Mouse (Mus musculus) embryo, embryonic 10.5 days (tissue): ENCODE results near the gene 4933425L06Rik.

Source experiments
- DNase-seq: peaks from one replicate; pipeline ENCODE4 v3.0.0-alpha.2; 2015; ENCODE audit warnings: low spot score

Gene 4933425L06Rik

DNA sequence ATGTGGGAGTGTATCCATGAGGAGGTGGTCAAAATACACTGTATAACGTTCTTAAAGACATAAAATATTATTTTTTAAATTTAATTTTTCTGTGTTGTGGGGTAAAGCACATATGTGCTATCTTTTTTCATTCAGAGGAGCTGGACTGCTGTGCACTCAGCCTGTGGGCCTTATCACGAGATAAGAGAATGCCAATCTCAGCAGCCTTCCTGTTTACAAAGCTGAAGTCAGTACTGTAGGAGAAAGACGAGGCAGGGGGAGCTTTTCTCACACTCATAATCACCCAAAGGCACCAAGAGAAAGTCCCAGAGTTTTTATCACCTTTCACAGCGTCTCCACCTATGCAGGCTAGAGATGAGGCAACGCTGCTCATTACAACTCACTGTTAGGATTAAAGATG, 52.5 kb downstream of the 4933425L06Rik start:
- no peak for DNase-seq

- no peak for DNase-seq
These were observed 58.0 kb downstream of the 4933425L06Rik start for GRCm38 (mm10) chr13:105139881-105140280.

DNA sequence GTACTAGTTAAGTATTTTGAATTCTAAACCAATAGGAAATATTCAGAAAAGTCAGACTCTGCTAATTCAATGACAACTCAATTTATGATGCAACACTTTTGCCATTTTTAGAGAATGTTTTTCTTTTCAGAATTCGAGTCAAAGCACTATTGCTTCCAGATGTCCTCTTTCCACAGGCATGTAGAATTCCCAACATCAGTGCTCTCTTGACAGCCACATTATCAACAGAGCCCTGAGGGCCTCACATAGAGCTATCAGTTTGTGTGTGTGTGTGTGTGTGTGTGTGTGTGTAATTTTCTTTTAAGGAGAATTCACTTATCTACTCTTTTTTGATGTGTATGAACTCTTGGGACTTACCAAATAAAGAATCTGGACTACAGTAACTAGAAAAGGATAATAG, 64.9 kb downstream of the 4933425L06Rik start:
- peak; percentile 69 for DNase-seq

DNA sequence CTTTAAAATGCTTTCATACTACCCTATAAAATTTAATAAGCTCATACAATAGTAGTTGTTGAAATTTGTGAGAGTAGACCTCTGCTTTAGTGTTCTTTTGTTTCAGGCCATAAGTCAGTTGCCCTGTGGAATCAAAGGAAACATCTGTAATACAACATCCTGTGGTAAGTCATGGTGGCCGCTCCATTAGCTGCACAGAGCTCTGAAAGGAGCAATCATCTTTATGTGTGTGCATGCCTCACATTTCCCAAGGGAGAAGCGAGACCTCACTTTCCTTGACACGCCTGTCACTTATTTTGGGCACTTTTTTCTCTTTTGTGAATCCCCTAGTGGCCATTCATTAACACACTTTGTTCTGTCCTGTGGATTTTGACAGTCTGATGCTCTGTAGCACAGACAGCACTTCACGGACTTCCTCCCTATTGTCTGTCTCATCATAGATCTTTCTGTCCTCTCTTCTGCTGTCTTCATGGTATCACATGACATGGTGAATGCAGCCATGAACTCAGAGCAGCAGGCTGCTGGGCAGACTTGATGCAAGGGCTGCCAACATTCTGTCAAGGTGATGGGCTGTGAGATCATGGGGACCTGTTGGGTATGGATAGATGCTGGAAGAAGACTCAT, 66.0 kb downstream of the 4933425L06Rik start:
- peak; percentile 39 for DNase-seq

GRCm38 (mm10) chr13:105150006-105150405, 68.1 kb downstream of the 4933425L06Rik start:
- no peak for DNase-seq

DNA sequence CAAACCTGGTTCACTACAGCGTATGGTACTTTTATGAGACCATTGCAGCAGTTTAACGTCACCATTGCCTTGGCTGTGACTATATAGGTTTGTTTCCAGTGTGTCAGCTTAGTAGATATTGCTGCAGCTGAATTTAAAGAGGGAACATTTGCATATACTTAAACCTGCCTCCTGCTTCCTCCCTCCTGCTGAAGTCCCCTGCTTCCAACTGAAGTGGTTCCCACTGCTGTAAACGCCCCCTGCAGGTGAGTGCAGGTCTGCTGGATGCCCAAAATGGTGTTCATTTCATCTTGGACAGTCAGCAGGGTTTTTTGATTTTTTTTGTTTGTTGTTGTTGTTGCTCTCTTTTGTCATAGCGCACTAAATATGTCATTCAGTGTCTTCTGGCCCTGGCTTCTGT, 72.0 kb downstream of the 4933425L06Rik start:
- peak; percentile 19 for DNase-seq

DNA sequence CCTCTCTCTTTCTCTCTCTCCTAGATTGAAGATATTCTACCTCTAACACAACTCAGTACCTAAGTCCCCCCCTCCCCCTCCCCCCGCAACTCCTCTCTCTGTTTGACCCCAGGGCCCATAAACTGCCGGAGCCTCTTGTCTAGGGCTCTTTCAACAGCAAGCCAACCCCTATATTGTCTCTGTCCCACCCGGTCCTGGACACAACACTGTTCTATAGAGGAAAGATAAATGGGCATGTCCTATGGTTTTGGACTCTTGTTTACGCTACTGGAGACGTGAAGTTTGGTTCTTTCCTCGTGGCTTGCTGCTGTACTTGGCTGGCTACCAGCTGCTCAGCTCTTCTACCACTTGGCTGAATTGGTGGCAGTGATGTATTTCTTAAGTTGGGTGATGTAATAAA, 83.5 kb downstream of the 4933425L06Rik start:
- no peak for DNase-seq
